Mouse (Mus musculus): ENCODE results near the gene Ndufb11. TPM values are rescaled to one million over a fixed set of nuclear protein-coding genes. Genes with fewer than 3 reads are reported as not detected.
A peak's percentile ranks its signal among the peaks of the same experiment; 100 is the strongest.

Gene Ndufb11
- total and polyA plus RNA-seq, 2 experiments from 2014 or later = 109 to 277 TPM

DNA sequence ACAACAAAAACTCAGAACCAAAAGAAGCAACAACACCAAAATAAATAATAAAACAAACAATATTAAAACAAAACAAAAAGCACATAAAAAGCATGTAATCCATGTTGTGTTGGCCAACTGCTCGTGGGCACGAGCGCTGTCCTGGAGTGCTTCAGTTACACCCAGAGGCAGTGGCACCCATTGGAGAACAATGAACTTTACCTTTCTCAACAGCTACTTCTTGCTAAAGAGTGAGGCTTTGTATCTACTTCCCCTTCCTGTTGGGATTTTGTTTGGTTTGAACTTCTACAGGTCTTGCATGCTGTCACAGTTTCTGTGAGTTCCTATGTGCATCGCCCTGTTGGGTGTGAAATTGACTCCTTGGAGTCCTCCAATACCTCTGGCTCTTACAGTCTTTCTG is 8.9 kb downstream of the Ndufb11 start:
- no peaks in the 10 kb centered on the region for H3K27me3 ChIP-seq (ENCODE audit: insufficient read depth, low read length)
- 87% methylated on average over 4 of the region's 4 CpGs for WGBS
- DNase-seq (ENCODE audit: low spot score) (no peak), ATAC-seq (ENCODE audit: low FRiP score) (no peak)
- TF ChIP-seq CTCF (IDR thresholded peaks at IDR 0.05) = no peak
- H3K9ac ChIP-seq (replicated peaks; ENCODE audit: low read length, poor library complexity, severe bottlenecking) = no peak overlapping the region
- H3K9me3 ChIP-seq (ENCODE audit: low read length) = no peaks in the 10 kb centered on the region
- no peaks in the 10 kb centered on the region for H3K36me3 ChIP-seq (ENCODE audit: insufficient read depth, low read length)
- no peaks in the 10 kb centered on the region for H3K4me1 ChIP-seq (ENCODE audit: insufficient read depth, low read length)
- no peak overlapping the region for H3K27ac ChIP-seq (ENCODE audit: low read depth, low read length)
- no peak overlapping the region for H3K4me3 ChIP-seq (ENCODE audit: low read depth, low read length)
- no peak overlapping the region for H3K4me2 ChIP-seq (ENCODE audit: low read depth, low read length, poor library complexity, severe bottlenecking)

DNA sequence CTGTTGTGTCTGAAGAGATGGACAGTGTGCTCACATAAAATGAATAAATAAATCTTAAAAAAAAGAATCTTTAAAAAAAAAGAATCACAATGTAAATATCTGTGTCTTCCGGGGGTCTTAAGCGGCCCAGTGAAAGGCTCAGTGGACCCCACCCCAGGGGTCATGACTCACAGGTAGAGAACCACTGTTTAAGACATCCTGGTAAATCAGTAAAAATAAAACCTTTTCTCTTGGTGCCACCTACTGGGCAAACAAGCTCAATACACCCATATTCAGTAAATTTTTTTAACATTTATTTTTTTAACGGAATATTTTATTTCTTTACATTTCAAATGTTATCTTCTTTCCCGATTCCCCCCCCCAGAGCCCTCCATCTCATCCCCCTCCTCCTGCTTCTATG is 29.5 kb downstream of the Ndufb11 start:
- Histone ChIP-seq H3K4me1 (ENCODE audit: insufficient read depth, low read length) (no peaks in the 10 kb centered on the region), H3K4me2 (ENCODE audit: low read depth, low read length, poor library complexity, severe bottlenecking) (no peak overlapping the region), H3K27ac (ENCODE audit: low read depth, low read length) (no peak overlapping the region), H3K27me3 (ENCODE audit: insufficient read depth, low read length) (no peaks in the 10 kb centered on the region), H3K9me3 (ENCODE audit: low read length) (no peaks in the 10 kb centered on the region), H3K4me3 (ENCODE audit: low read depth, low read length) (no peak overlapping the region), H3K9ac (replicated peaks; ENCODE audit: low read length, poor library complexity, severe bottlenecking) (no peak overlapping the region), H3K36me3 (ENCODE audit: insufficient read depth, low read length) (no peaks in the 10 kb centered on the region)
- WGBS = 22% methylated on average over 4 of the region's 4 CpGs
- ATAC-seq (ENCODE audit: low FRiP score) (no peak), DNase-seq (ENCODE audit: low spot score) (peak; percentile 2)
- peak; percentile 50 for TF ChIP-seq CTCF (IDR thresholded peaks at IDR 0.05)

DNA sequence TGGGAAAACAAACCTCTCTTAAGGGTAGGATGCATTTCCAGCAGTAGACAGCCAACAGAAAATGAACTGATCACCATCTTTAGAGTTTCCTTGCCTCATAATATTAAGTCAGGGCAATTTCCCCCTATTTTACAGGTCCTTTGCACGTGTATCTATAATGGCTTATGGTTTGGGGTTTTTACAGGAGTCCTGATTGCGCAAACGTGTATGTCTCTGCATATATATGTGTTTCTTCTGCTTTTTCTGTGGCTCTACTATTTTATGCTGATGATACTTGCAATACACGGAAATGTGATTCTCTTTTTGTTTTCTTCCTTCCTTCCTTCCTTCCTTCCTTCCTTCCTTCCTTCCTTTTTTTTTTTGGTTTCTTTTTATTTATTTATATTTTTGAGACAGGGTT is 43.5 kb downstream of the Ndufb11 start:
- no peak overlapping the region for H3K9ac ChIP-seq (replicated peaks; ENCODE audit: low read length, poor library complexity, severe bottlenecking)
- H3K36me3 ChIP-seq (ENCODE audit: insufficient read depth, low read length) = no peaks in the 10 kb centered on the region
- H3K27ac ChIP-seq (ENCODE audit: low read depth, low read length) = no peak overlapping the region
- no peaks in the 10 kb centered on the region for H3K4me1 ChIP-seq (ENCODE audit: insufficient read depth, low read length)
- 81% methylated on average over 4 of the region's 4 CpGs for WGBS
- ATAC-seq (ENCODE audit: low FRiP score) = no peak
- H3K4me3 ChIP-seq (ENCODE audit: low read depth, low read length) = no peak overlapping the region
- H3K4me2 ChIP-seq (ENCODE audit: low read depth, low read length, poor library complexity, severe bottlenecking) = no peak overlapping the region
- H3K27me3 ChIP-seq (ENCODE audit: insufficient read depth, low read length) = no peaks in the 10 kb centered on the region
- no peak for TF ChIP-seq CTCF (IDR thresholded peaks at IDR 0.05)
- DNase-seq (ENCODE audit: low spot score) = no peak
- no peaks in the 10 kb centered on the region for H3K9me3 ChIP-seq (ENCODE audit: low read length)

DNA sequence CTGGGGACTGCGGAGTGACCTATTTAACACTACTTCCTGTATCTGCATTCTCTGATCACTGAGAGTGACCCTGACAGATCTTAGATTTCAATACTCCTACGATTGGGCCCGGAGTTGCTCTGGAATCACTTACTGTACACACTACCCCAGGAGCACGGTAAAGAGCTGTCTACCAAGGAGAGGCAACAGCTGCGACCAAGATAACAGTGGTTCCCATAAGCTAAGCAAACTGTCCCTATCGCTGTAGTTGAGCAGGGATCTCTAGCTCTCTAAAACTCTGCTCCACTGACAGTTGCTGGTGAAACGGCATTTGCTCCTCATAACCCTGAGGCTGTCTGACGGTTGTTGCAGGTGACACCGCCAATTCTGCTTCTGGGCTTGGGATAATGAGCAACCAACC is 44.7 kb downstream of the Ndufb11 start:
- Histone ChIP-seq H3K9ac (replicated peaks; ENCODE audit: low read length, poor library complexity, severe bottlenecking) (no peak overlapping the region), H3K36me3 (ENCODE audit: insufficient read depth, low read length) (no peaks in the 10 kb centered on the region), H3K27me3 (ENCODE audit: insufficient read depth, low read length) (no peaks in the 10 kb centered on the region), H3K4me1 (ENCODE audit: insufficient read depth, low read length) (no peaks in the 10 kb centered on the region), H3K9me3 (ENCODE audit: low read length) (peaks cover 3% of the 10 kb centered on the region; the same call in 1 of the 2 replicates), H3K4me3 (ENCODE audit: low read depth, low read length) (no peak overlapping the region), H3K27ac (ENCODE audit: low read depth, low read length) (no peak overlapping the region), H3K4me2 (ENCODE audit: low read depth, low read length, poor library complexity, severe bottlenecking) (no peak overlapping the region)
- no peak for ATAC-seq (ENCODE audit: low FRiP score)
- 83% methylated on average over 9 of the region's 9 CpGs for WGBS
- DNase-seq (ENCODE audit: low spot score) = peak; percentile 16
- no peak for TF ChIP-seq CTCF (IDR thresholded peaks at IDR 0.05)

DNA sequence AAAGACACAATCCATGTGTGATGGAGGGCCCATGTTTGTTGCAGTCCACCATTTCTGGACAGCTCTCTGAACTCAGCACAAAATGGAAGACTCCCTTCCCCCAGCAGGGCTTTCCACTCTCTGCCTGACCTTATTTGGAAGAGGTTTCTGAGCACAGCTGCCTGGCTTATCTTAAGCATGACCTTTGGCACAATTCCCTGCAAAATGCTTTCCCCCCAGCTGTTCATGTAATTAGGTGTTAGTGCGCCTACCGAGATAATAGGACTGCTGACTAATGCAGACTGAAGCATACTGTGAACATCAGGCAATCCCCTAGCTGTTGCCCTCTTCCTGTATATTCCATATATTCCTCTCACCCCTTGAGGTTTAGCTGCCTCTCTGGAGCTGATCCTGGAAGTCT is 46.4 kb downstream of the Ndufb11 start:
- H3K4me1 ChIP-seq (ENCODE audit: insufficient read depth, low read length) = no peaks in the 10 kb centered on the region
- 54% methylated on average over 2 of the region's 2 CpGs for WGBS
- no peak for ATAC-seq (ENCODE audit: low FRiP score)
- no peaks in the 10 kb centered on the region for H3K36me3 ChIP-seq (ENCODE audit: insufficient read depth, low read length)
- H3K4me2 ChIP-seq (ENCODE audit: low read depth, low read length, poor library complexity, severe bottlenecking) = no peak overlapping the region
- no peak overlapping the region for H3K9ac ChIP-seq (replicated peaks; ENCODE audit: low read length, poor library complexity, severe bottlenecking)
- no peak overlapping the region for H3K4me3 ChIP-seq (ENCODE audit: low read depth, low read length)
- peak; percentile 5 for DNase-seq (ENCODE audit: low spot score)
- no peak for TF ChIP-seq CTCF (IDR thresholded peaks at IDR 0.05)
- H3K9me3 ChIP-seq (ENCODE audit: low read length) = peaks cover 3% of the 10 kb centered on the region; the same call in 1 of the 2 replicates
- H3K27me3 ChIP-seq (ENCODE audit: insufficient read depth, low read length) = no peaks in the 10 kb centered on the region
- no peak overlapping the region for H3K27ac ChIP-seq (ENCODE audit: low read depth, low read length)

Other genes starting within 250 kb of the Ndufb11 start
- gene Jade3, start 191.9 kb downstream of the Ndufb11 start, total RNA-seq (2014; rRNA removed) = 8.1 and 11.2 TPM in 2 replicates
- 2.3 and 2.6 TPM in 2 replicates for gene Jade3, start 191.9 kb downstream of the Ndufb11 start, polyA plus RNA-seq (2015; fragmentation: Nextera tagmentation; extraction: Ambion mirVana)
- gene Rgn, start 67.8 kb downstream of the Ndufb11 start, total RNA-seq (2014; rRNA removed) = 0.11 and 0.19 TPM in 2 replicates
- gene Rgn, start 67.8 kb downstream of the Ndufb11 start, polyA plus RNA-seq (2015; fragmentation: Nextera tagmentation; extraction: Ambion mirVana) = 0.83 and 1.1 TPM in 2 replicates
- 55.2 and 60.4 TPM in 2 replicates for gene Rbm10, start 116 bp downstream of the Ndufb11 start, total RNA-seq (2014; rRNA removed)
- 27.5 and 28.7 TPM in 2 replicates for gene Rbm10, start 116 bp downstream of the Ndufb11 start, polyA plus RNA-seq (2015; fragmentation: Nextera tagmentation; extraction: Ambion mirVana)
- gene Uba1, start 40.7 kb upstream of the Ndufb11 start, total RNA-seq (2014; rRNA removed) = 594 and 646 TPM in 2 replicates
- gene Uba1, start 40.7 kb upstream of the Ndufb11 start, polyA plus RNA-seq (2015; fragmentation: Nextera tagmentation; extraction: Ambion mirVana) = 263 and 265 TPM in 2 replicates
- gene Cdk16, start 70.3 kb upstream of the Ndufb11 start, total RNA-seq (2014; rRNA removed) = 217 and 218 TPM in 2 replicates
- gene Cdk16, start 70.3 kb upstream of the Ndufb11 start, polyA plus RNA-seq (2015; fragmentation: Nextera tagmentation; extraction: Ambion mirVana) = 171 and 173 TPM in 2 replicates
- gene Usp11, start 86.3 kb upstream of the Ndufb11 start, total RNA-seq (2014; rRNA removed) = 95.1 and 95.4 TPM in 2 replicates
- 76.2 and 77.0 TPM in 2 replicates for gene Usp11, start 86.3 kb upstream of the Ndufb11 start, polyA plus RNA-seq (2015; fragmentation: Nextera tagmentation; extraction: Ambion mirVana)
- 262 and 315 TPM in 2 replicates for gene Araf, start 180.2 kb upstream of the Ndufb11 start, total RNA-seq (2014; rRNA removed)
- gene Araf, start 180.2 kb upstream of the Ndufb11 start, polyA plus RNA-seq (2015; fragmentation: Nextera tagmentation; extraction: Ambion mirVana) = 424 and 456 TPM in 2 replicates

Measured in midbrain, postnatal 0 days (tissue).